Mouse (Mus musculus) erythroblast, embryonic 14.5 days (primary cell): Measurements from ENCODE around the gene Mlec.

Experiments
- GATA1 ChIP-seq: IDR thresholded peaks from 2 replicates; pipeline ENCODE4 v1.6.1; 2012; ENCODE audit warnings: low read length, inconsistent platforms, mixed read lengths
- TAL1 ChIP-seq: IDR thresholded peaks from 3 replicates; pipeline ENCODE4 v1.6.1; 2012; ENCODE audit warnings: low read length, inconsistent platforms, mixed read lengths

GRCm38 (mm10) chr5:115132465-115132864 is 25.5 kb downstream of the Mlec start:
- TF ChIP-seq GATA1, result no peak
- TF ChIP-seq TAL1, result no peak
